Mouse (Mus musculus) heart, embryonic 14.5 days (tissue): Measurements from ENCODE around the gene Eif1. TPM values are rescaled to one million over a fixed set of nuclear protein-coding genes. Genes with fewer than 3 reads are reported as not detected.
A peak's percentile ranks its signal among the peaks of the same experiment; 100 is the strongest.

Experiments
- ATAC-seq: fragments of 200-750 bp; cut with Nextera tagmentation; 2 replicates; pipeline ENCODE4 v1.8.0; 2017; ENCODE audit warnings: low read depth, moderate TSS enrichment; ENCODE audit not compliant: insufficient number of reproducible peaks, insufficient read depth, low FRiP score
- H3K27ac ChIP-seq, 2 experiments: fragments of 200-500 bp in 1 of 2; fragments of 300-500 bp in 1 of 2; sonication (generic) in 1 of 2; replicated peaks in 1 of 2; 2 replicates each; pipeline ENCODE4 v1.5.1; 2012 to 2014; ENCODE audit warnings: low read depth in 2 of 2, low read length in 2 of 2, control low read depth in 1 of 2, mild to moderate bottlenecking in 1 of 2, mixed read lengths in 1 of 2; ENCODE audit not compliant: control insufficient read depth in 1 of 2, insufficient read depth in 1 of 2
- H3K27me3 ChIP-seq: fragments of 300-500 bp; sonication (generic); 2 replicates; pipeline ENCODE4 v1.6.1; 2014; ENCODE audit warnings: mild to moderate bottlenecking, low read length, control low read depth; ENCODE audit not compliant: control insufficient read depth, insufficient read depth
- H3K36me3 ChIP-seq: fragments of 300-500 bp; sonication (generic); 2 replicates; pipeline ENCODE4 v1.6.1; 2014; ENCODE audit warnings: mild to moderate bottlenecking, control low read depth, low read length, mixed read lengths; ENCODE audit not compliant: control insufficient read depth, insufficient read depth
- H3K4me1 ChIP-seq, 2 experiments: fragments of 200-500 bp in 1 of 2; fragments of 300-500 bp in 1 of 2; sonication (generic) in 1 of 2; 2 replicates each; pipeline ENCODE4 v1.6.1; 2012 to 2014; ENCODE audit warnings: low read length in 2 of 2, control low read depth in 1 of 2, mixed read lengths in 1 of 2; ENCODE audit not compliant: control insufficient read depth in 2 of 2, insufficient read depth in 2 of 2
- H3K4me2 ChIP-seq: fragments of 300-500 bp; sonication (generic); 2 replicates; pipeline ENCODE4 v1.6.1; 2014; ENCODE audit warnings: mild to moderate bottlenecking, low read length
- H3K4me3 ChIP-seq, 2 experiments: fragments of 200-500 bp in 1 of 2; fragments of 300-500 bp in 1 of 2; sonication (generic) in 1 of 2; 2 replicates each; pipeline ENCODE4 v1.5.1; 2012 to 2014; ENCODE audit warnings: low read length in 2 of 2, mild to moderate bottlenecking in 2 of 2, control low read depth in 1 of 2, low read depth in 1 of 2, moderate library complexity in 1 of 2; ENCODE audit not compliant: control insufficient read depth in 1 of 2, insufficient read depth in 1 of 2
- H3K9ac ChIP-seq: fragments of 300-500 bp; sonication (generic); 2 replicates; pipeline ENCODE4 v1.6.1; 2014; ENCODE audit warnings: mild to moderate bottlenecking, low read length
- H3K9me3 ChIP-seq: fragments of 300-500 bp; sonication (generic); 2 replicates; pipeline ENCODE4 v1.6.1; 2016; ENCODE audit warnings: low read length, control low read depth; ENCODE audit not compliant: control insufficient read depth
- WGBS: fragments of 180-500 bp; shearing (Covaris S2); extraction: QIAGEN DNeasy Blood & Tissue Kit; methylation state at CpG from one replicate; pipeline ENCODE4 v1.1.7; 2014; 5-methylcytosine and 5-hydroxymethylcytosine counted together
- polyA plus RNA-seq: library from polyadenylated mRNA; unstranded; fragments of >200 nt; fragmentation: Nextera tagmentation; extraction: Ambion mirVana; gene quantifications from 2 replicates; pipeline ENCODE4 v1.2.1, GENCODE M21; 2014

Eif1 gene
- polyA plus RNA-seq, result 1,807 and 1,900 TPM in 2 replicates

DNA sequence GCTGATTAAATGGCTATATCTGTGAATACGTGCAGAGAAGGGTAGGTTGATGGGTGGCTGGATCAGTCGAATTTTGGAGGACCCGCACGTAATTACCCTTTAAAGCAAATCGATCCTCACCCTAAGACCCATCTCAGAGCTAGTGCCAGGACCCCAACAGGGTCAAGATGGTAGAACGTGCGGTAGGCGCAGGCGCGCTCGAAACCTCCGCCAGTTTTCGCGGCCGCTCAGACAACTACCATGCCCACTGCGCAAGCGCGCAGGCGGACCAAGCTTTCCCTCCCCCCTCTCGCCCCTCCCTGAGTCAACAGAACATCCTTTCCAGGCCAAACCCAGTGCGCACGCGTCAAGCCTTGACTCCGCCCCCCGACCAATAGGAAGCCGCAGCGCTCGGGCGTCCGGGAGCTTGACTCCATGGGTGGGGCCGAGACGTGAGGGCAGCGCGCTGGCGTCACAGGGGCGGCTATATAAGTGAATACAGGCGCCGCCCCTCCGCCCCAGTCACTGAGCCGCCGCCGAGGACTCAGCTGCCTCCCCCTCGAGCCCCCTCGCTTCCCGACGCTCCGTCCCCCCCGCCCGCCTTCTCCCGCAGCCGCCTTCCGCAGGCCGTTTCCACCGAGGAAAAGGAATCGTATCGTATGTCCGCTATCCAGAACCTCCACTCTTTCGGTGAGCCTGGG is at the start of gene Eif1:
Gene Eif1 (plus strand): TSS at position 394 of the 680 bp plus-strand sequence.
- peak within 1 kb of the TSS; percentile 95 for H3K9ac ChIP-seq
- 1% methylated on average over 50 of the region's 58 CpGs for WGBS

DNA sequence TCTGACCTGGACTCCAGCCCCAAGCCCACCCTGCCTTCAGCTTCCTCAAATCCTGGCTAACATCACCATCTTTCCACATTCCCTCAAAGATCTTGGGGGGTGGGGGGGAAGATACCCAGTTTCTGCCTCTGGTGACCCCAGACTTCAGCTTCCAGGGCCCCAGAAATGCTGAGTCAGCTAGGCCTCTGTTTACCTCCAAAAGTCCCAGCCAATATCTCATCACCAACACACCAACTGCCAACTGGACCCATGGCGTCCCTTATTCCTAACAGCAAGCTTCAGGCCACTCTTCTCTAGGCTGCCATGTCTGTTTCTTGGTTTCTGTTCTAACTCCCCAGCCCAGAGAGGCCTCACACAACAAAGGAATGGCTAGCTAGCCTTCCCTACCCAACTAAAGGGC is 47.8 kb upstream of the Eif1 start:
- Histone ChIP-seq H3K27me3 (no peaks in the 10 kb centered on the region; the same call in 1 of the 2 replicates), H3K9ac (no peak overlapping the region), H3K27ac (no peak overlapping the region), H3K4me1 (peaks cover 5 to 7% of the 10 kb centered on the region in 2 experiments; a peak in 2 of 4 replicates), H3K4me3 (no peak overlapping the region), H3K9me3 (no peaks in the 10 kb centered on the region), H3K4me2 (no peak overlapping the region), H3K36me3 (no peaks in the 10 kb centered on the region)
- no peak for ATAC-seq
- WGBS, result 83% methylated on average over 1 of the region's 1 CpGs

More for the DNA sequence above, at the start of gene Eif1:
- peak; percentile 91 for ATAC-seq
- Histone ChIP-seq H3K4me1 (peaks cover 0 to 8% of the 10 kb centered on the region in 2 experiments; a peak in 1 of 4 replicates), H3K27ac (peak within 1 kb of the TSS; percentile 86 to 99), H3K36me3 (peaks cover 22% of the 10 kb centered on the region), H3K4me3 (peak within 1 kb of the TSS; percentile 59 to 74), H3K4me2 (peak within 1 kb of the TSS; percentile 89), H3K27me3 (no peaks in the 10 kb centered on the region), H3K9me3 (no peaks in the 10 kb centered on the region)

DNA sequence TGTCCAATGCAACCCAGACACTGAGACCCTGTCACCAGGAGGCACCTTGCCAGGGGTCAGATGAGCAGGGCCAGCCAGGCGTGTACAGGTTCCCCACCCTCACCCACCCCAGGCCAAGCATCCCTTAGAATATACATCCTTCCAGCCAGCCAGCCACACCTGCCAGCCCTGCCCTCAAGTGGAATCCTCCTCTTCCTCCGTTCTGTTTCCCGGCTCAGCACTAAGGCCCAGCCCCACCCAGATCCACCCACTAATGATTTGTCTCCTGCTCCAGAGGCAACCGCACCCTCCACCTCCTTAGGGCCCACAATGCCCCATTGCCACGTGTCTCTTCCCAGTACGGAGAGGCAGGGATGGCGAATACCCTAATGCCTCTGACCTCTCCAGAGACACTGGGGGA is 45.0 kb upstream of the Eif1 start:
- H3K4me2 ChIP-seq, result no peak overlapping the region
- no peaks in the 10 kb centered on the region for H3K36me3 ChIP-seq
- no peak overlapping the region for H3K27ac ChIP-seq
- H3K9me3 ChIP-seq, result no peaks in the 10 kb centered on the region
- no peak overlapping the region for H3K9ac ChIP-seq
- H3K27me3 ChIP-seq, result no peaks in the 10 kb centered on the region; the same call in 1 of the 2 replicates
- no peak for ATAC-seq
- H3K4me3 ChIP-seq, result no peak overlapping the region
- 75% methylated on average over 7 of the region's 7 CpGs for WGBS
- peaks cover 5 to 7% of the 10 kb centered on the region in 2 experiments; a peak in 2 of 4 replicates for H3K4me1 ChIP-seq

DNA sequence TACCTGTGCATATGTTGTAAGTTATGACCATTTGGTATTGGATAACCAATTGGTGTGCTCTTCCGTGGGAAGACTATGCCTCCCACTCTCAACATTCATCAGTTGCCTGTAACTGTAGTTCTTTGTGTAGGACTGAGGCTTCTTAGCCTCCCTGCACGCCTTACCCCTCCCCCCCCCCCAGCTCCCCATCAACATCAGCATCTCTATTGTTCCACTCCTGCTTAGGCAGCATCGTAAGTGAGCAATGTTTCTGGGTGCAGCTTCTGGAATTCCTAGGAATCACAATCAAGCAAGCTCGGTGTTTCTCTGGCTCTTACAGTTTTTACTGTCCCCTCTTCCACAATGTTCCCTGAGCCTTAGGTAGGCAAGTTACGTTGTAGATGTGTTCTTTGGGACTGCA is 44.2 kb upstream of the Eif1 start:
- WGBS, result 58% methylated on average over 5 of the region's 5 CpGs
- ATAC-seq, result no peak
- H3K4me2 ChIP-seq, result no peak overlapping the region
- no peak overlapping the region for H3K27ac ChIP-seq
- no peak overlapping the region for H3K9ac ChIP-seq
- H3K27me3 ChIP-seq, result no peaks in the 10 kb centered on the region; the same call in 1 of the 2 replicates
- H3K4me3 ChIP-seq, result no peak overlapping the region
- no peaks in the 10 kb centered on the region for H3K36me3 ChIP-seq
- H3K9me3 ChIP-seq, result no peaks in the 10 kb centered on the region
- H3K4me1 ChIP-seq, result peaks cover 5 to 7% of the 10 kb centered on the region in 2 experiments; a peak in 2 of 4 replicates

DNA sequence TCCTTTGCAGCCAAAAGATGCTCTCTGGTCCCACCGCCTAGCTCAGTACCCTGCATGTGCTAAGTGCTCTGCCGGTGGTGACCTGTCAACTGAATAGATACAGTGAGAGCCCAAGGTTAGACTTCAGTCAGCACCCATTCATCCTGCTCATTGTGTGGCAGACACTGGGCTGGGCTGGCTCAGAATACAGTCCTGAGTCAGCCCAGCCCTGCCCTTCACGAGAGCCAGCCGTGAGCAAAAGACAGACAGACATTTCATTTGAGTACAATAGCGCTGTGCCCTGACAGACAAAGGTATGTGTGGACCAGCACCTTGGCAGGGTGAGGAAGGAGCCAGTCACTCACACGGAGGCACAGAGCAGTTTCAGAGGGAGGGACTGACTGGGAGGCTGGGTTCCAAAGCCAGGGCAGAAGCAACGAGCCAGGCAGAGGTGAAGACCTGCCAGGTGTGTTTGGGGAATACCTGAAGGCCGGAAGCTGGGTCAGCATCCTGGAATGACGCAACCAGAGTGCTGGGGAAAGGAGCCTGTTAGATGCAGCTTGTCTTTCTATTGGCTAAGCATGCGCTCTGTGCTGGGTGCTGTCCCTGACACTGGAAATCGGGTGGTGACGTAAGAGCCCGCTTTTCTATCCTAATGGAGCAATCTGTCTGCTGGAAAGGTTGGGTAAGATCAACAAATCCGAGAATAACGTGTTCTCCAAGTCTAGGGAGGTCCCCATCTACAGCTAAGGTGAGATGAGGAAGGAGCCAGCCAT is 41.8 kb upstream of the Eif1 start:
- H3K36me3 ChIP-seq, result no peaks in the 10 kb centered on the region
- ATAC-seq, result no peak
- 56% methylated on average over 15 of the region's 15 CpGs for WGBS
- peaks cover 5 to 7% of the 10 kb centered on the region in 2 experiments; a peak in 2 of 4 replicates for H3K4me1 ChIP-seq
- H3K4me2 ChIP-seq, result no peak overlapping the region
- H3K9me3 ChIP-seq, result no peaks in the 10 kb centered on the region
- no peak overlapping the region for H3K9ac ChIP-seq
- no peaks in the 10 kb centered on the region; the same call in 1 of the 2 replicates for H3K27me3 ChIP-seq
- H3K27ac ChIP-seq, result no peak overlapping the region
- H3K4me3 ChIP-seq, result no peak overlapping the region

DNA sequence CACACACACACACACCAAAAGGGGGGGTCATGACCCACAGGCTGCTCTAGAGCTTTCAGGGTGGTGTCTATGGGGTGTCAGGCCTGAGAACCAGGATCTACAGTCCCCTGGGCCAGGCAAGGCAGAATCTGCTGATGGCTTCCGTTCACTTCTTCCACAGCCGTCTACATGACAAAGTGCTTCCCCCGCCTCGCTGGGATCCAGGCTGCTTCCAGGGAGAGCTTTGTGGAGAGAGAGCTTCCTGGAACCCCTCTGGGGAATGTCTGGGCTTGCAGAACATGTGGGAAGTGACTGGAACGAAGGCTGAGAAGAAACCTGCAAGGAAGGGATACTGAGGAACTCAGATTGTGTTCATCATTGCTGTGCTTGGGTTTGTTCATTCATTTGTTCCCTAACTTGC is 40.9 kb upstream of the Eif1 start:
- Histone ChIP-seq H3K9ac (no peak overlapping the region), H3K4me1 (peaks cover 2 to 5% of the 10 kb centered on the region in 2 experiments; a peak in 2 of 4 replicates), H3K9me3 (no peaks in the 10 kb centered on the region), H3K27ac (no peak overlapping the region), H3K36me3 (no peaks in the 10 kb centered on the region), H3K4me3 (no peak overlapping the region), H3K27me3 (no peaks in the 10 kb centered on the region; the same call in 1 of the 2 replicates), H3K4me2 (no peak overlapping the region)
- no peak for ATAC-seq
- WGBS, result 49% methylated on average over 5 of the region's 5 CpGs

DNA sequence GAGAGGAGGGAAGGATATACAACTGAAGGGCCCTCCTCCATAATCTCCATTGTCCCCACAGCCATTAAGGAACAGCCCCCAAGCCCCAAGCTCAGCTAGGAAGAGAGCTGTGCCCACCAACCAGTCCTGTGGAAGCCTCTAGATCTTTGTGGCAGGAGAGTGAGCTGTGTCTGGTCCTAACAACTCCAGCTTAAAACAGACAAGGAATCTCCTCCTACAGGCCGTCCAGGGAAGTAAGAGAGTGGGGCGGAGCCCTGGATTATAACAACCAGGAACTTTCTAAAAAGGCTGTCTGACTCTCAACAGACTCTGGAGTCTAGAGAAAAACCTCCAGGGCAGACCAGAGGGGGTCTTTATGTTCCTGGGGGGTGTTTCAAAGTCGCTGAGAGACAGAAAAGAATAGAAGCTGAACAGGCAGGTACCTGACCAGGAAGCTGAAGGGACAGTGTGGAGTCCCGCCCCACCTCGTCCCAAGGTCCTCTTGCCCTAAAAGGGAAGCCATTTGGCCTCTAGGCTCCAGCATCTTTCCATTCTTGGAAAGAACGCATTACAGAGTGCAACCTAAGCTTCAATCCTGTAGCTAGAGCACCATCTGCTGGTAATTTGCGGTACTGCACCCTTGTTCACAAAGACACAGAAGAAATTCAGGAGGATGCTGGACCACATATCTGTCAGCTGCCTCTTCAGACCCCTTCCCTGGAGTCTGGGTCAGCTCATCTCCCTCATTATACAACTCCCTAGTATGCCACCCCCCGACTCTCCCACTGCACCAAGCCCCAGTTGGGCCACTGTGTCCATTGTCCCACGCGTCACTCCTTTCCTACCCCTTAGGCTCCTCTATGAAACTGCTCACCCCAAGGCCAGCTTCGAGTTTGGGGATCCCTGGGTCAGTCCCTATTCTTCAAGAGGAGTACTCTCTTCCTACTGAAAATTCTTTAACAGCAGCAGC is 37.8 kb upstream of the Eif1 start:
- no peak overlapping the region for H3K9ac ChIP-seq
- H3K4me3 ChIP-seq, result no peak overlapping the region
- WGBS, result 19% methylated on average over 11 of the region's 11 CpGs
- no peaks in the 10 kb centered on the region for H3K36me3 ChIP-seq
- no peak overlapping the region for H3K27ac ChIP-seq
- ATAC-seq, result no peak
- no peaks in the 10 kb centered on the region; the same call in 1 of the 2 replicates for H3K27me3 ChIP-seq
- H3K4me1 ChIP-seq, result no peaks in the 10 kb centered on the region
- no peak overlapping the region for H3K4me2 ChIP-seq
- no peaks in the 10 kb centered on the region for H3K9me3 ChIP-seq
